Mouse (Mus musculus) adrenal gland (tissue): ENCODE measurements at regions not wholly inside any gene's neighbourhood (a gene's known extent, or its start where the extent isn't known, plus 50 kb on each side); places are given as distances from the start of the nearest gene placed in this dataset.

Experiments
- intact Hi-C: fragments of 180-260 bp; cut with DNase I; formaldehyde crosslinking; loops from one replicate; pipeline ENCODE4 v1.15.1; 2025

- intact Hi-C loops = no loop called here
Observed at GRCm38 (mm10) chr12:106381821-106382220, 371.8 kb downstream of the Vrk1 start.

- intact Hi-C loops = no loop called here
Observed at GRCm38 (mm10) chr12:106389214-106389613, 379.2 kb downstream of the Vrk1 start.

GRCm38 (mm10) chr12:106392316-106392715 is 382.3 kb downstream of the Vrk1 start:
- intact Hi-C loops = no loop called here

- intact Hi-C loops = no loop called here
Observed at GRCm38 (mm10) chr12:106399085-106399484, 389.1 kb downstream of the Vrk1 start.

GRCm38 (mm10) chr12:106411075-106411474 is 401.0 kb downstream of the Vrk1 start:
- intact Hi-C loops = no loop called here

- intact Hi-C loops = no loop called here
Observed at GRCm38 (mm10) chr12:106426631-106427030, 416.6 kb downstream of the Vrk1 start.

- intact Hi-C loops = no loop called here
Observed at GRCm38 (mm10) chr12:106429991-106430390, 420.0 kb downstream of the Vrk1 start.

- intact Hi-C loops = no loop called here
Observed at GRCm38 (mm10) chr12:106445151-106445550, 435.1 kb downstream of the Vrk1 start.

GRCm38 (mm10) chr12:106445976-106446375 is 435.9 kb downstream of the Vrk1 start:
- intact Hi-C loops = no loop called here

GRCm38 (mm10) chr12:106446876-106447532 is 437.0 kb downstream of the Vrk1 start:
- intact Hi-C loops = no loop called here

GRCm38 (mm10) chr12:106448551-106448950 is 438.5 kb downstream of the Vrk1 start:
- intact Hi-C loops = no loop called here

GRCm38 (mm10) chr12:106453491-106453890 is 443.5 kb downstream of the Vrk1 start:
- intact Hi-C loops = no loop called here

- intact Hi-C loops = no loop called here
Observed at GRCm38 (mm10) chr12:106458215-106458614, 448.2 kb downstream of the Vrk1 start.

GRCm38 (mm10) chr12:106460650-106461049 is 450.6 kb downstream of the Vrk1 start:
- intact Hi-C loops = no loop called here

- intact Hi-C loops = no loop called here
Observed at GRCm38 (mm10) chr12:106462281-106462680, 452.3 kb downstream of the Vrk1 start.

GRCm38 (mm10) chr12:106464701-106465100 is 454.7 kb downstream of the Vrk1 start:
- intact Hi-C loops = no loop called here

GRCm38 (mm10) chr12:106468173-106468860 is 458.3 kb downstream of the Vrk1 start:
- intact Hi-C loops = no loop called here

GRCm38 (mm10) chr12:106474501-106475165 is 464.6 kb downstream of the Vrk1 start:
- intact Hi-C loops = no loop called here

- intact Hi-C loops = no loop called here
Observed at GRCm38 (mm10) chr12:106475486-106476050, 465.5 kb downstream of the Vrk1 start.

GRCm38 (mm10) chr12:106477040-106477665 is 467.1 kb downstream of the Vrk1 start:
- intact Hi-C loops = no loop called here

- intact Hi-C loops = no loop called here
Observed at GRCm38 (mm10) chr12:106477731-106478130, 467.7 kb downstream of the Vrk1 start.

- intact Hi-C loops = no loop called here
Observed at GRCm38 (mm10) chr12:106478381-106478781, 468.4 kb downstream of the Vrk1 start.
